Mouse (Mus musculus): ENCODE results near the gene BC005537. TPM values are rescaled to one million over a fixed set of nuclear protein-coding genes. Genes with fewer than 3 reads are reported as not detected.

Gene BC005537
- 104 TPM for polyA plus RNA-seq (2014; fragmentation: Illumina TruSeq; extraction: RNeasy Lipid Tissue Mini Kit (QIAGEN cat#74804); ENCODE audit: low read depth, low replicate concordance)

GRCm38 (mm10) chr13:24801308-24801921, at the start of gene BC005537:
BC005537 (plus strand) TSS chr13:24801657.

DNA sequence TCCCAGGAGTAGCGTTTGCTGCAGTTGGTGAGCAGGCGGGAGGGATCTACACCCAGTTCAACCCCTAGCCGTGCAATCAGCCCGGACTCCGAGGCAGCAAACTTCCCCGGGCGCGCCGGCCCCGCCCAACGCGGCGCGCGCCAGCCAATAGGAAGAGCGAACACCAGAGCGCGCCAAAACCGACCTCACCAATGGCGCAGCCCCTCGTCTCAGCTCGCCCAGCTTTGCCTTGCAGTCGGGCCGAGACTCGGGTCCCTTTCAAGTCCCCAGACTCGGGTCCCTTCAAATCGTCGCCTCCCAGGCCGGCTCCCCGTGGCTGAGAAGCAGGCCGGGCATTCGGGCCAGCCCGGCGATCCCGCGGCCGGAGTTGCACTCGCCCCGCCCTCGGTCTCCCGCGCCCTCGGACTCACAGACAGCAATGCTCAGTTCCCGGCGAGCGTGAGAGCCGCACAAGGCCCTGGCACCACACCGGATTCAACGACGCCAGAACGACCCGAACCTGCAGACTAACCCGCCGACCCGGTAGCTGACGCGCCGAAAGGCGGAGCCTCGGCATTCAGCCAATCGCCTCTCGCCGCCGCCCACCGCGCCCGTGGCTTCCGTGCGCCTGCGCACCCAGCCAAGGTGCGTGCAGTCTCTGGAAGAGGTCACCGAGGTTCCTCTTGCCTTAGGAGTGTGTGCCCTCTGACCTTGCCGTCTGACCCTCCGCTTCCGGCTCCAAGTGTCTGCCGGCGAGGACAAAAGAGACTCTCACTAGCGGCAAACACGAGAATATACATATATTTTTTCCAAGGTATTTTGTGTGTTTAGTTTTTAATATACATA, 39.8 kb upstream of the BC005537 start, which contains the start of gene Gmnn:
Gmnn (minus strand) TSS at position 521 of the 825 bp plus-strand sequence.

DNA sequence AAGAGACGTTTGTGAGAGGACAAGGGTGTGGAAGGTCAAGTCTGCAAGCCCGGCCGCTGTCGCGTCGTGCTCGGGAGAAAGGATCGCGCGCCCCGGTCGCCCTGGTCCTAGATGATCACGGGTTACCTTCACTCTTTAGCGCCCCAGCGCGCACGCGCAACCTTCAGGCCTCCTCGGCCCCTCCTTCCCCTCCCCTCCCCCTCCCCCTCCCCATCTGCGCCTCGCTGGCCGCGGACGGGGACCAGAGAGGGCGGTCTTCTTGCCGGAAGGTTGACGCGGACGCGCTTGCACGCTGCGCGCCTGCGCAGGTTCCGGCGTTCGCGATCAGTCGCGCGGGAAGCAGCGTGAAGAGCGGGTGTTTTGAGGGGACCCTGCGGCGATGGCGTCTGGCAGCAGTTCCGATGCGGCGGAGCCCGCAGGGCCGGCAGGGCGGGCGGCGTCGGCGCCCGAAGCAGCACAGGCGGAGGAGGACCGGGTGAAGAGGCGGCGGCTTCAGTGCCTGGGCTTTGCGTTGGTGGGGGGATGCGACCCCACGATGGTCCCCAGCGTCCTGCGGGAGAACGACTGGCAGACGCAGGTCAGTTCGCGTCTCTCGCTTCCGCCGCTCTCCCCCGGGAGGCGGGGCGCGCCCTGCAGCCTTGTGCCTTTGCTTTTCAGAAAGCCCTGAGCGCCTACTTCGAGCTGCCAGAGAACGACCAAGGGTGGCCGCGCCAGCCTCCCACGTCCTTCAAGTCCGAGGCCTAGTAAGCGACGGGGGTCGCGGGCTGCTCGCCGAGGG, 30.1 kb downstream of the BC005537 start, which contains the start of the genes Acot13 and Tdp2:
Acot13 (minus strand) TSS at position 188 of the 778 bp plus-strand sequence.
Tdp2 (plus strand) TSS at position 327 of the 778 bp plus-strand sequence.

DNA sequence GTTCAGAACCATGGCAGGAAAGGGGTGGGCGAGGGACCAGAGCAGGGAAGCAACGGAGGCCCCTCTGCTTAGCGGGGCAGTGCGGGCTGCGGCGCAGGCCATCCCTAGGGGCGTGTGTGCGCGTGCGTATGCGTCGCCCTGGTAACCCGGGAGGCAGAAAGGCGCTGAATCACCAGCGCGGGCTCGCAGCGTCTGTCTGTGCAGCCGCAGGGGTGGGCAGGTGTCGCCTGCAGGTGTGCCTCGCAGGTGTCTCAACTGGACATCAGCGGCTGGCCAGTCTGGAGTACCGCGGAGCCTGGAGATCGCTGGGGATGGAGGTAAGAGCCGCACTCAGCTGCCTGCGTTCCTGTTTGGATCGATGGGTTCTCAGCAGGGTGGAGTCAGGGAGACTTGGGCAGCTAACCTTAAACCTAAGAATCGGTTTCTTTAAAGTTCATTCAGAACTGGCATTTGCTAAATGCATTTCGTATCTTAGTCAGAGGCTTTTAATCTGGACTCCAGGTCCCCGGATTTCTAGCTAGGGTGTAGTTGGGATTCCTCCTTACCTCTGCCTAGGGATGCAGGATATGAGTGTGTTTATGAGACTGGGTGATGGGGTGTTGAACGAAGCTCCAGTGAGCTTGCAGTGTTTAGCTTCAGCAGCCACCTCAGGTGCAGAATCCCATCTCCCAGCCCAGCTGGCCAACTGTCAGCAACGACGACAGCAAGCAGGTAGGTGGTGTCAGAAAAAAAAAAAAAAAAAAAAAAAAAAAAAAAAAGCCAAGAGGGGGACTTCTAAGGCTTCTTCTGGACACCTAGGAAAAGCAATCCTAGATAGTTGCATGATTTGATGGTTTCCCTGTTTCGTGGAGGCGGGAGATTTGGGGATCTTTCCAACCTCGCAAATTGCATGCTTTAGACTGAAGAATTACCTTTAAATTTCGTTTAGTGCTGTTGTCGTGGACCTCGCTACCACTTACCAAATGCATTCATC, 43.8 kb downstream of the BC005537 start, which contains the start of gene D130043K22Rik:
D130043K22Rik (plus strand) TSS at position 153 of the 973 bp plus-strand sequence.

Other genes starting within 250 kb of the BC005537 start
- 4.2 TPM for gene Ripor2, start 219.5 kb upstream of the BC005537 start, polyA plus RNA-seq (2014; fragmentation: Illumina TruSeq; extraction: RNeasy Lipid Tissue Mini Kit (QIAGEN cat#74804); ENCODE audit: low read depth, low replicate concordance)
- gene Armh2, start 60.4 kb upstream of the BC005537 start, polyA plus RNA-seq (2014; fragmentation: Illumina TruSeq; extraction: RNeasy Lipid Tissue Mini Kit (QIAGEN cat#74804); ENCODE audit: low read depth, low replicate concordance), result 1.2 TPM
- 8.1 TPM for gene Gmnn, start 39.7 kb upstream of the BC005537 start, polyA plus RNA-seq (2014; fragmentation: Illumina TruSeq; extraction: RNeasy Lipid Tissue Mini Kit (QIAGEN cat#74804); ENCODE audit: low read depth, low replicate concordance)
- gene Acot13, start 29.9 kb downstream of the BC005537 start, polyA plus RNA-seq (2014; fragmentation: Illumina TruSeq; extraction: RNeasy Lipid Tissue Mini Kit (QIAGEN cat#74804); ENCODE audit: low read depth, low replicate concordance), result 78.9 TPM
- gene Tdp2, start 30.0 kb downstream of the BC005537 start, polyA plus RNA-seq (2014; fragmentation: Illumina TruSeq; extraction: RNeasy Lipid Tissue Mini Kit (QIAGEN cat#74804); ENCODE audit: low read depth, low replicate concordance), result 20.7 TPM
- 0.19 TPM for gene D130043K22Rik, start 43.5 kb downstream of the BC005537 start, polyA plus RNA-seq (2014; fragmentation: Illumina TruSeq; extraction: RNeasy Lipid Tissue Mini Kit (QIAGEN cat#74804); ENCODE audit: low read depth, low replicate concordance)
- 13.6 TPM for gene Aldh5a1, start 136.0 kb downstream of the BC005537 start, polyA plus RNA-seq (2014; fragmentation: Illumina TruSeq; extraction: RNeasy Lipid Tissue Mini Kit (QIAGEN cat#74804); ENCODE audit: low read depth, low replicate concordance)
- gene Gpld1, start 141.5 kb downstream of the BC005537 start, polyA plus RNA-seq (2014; fragmentation: Illumina TruSeq; extraction: RNeasy Lipid Tissue Mini Kit (QIAGEN cat#74804); ENCODE audit: low read depth, low replicate concordance), result 16.8 TPM
- 28.2 TPM for gene Mrs2, start 218.7 kb downstream of the BC005537 start, polyA plus RNA-seq (2014; fragmentation: Illumina TruSeq; extraction: RNeasy Lipid Tissue Mini Kit (QIAGEN cat#74804); ENCODE audit: low read depth, low replicate concordance)